Mouse (Mus musculus) E14TG2a.4 (cell line): ENCODE measurements around the gene Ank2.

Source experiments
- H3K27me3 ChIP-seq: 2 replicates; pipeline ENCODE4 v1.6.1; 2014; ENCODE audit warnings: low read length, control low read depth; ENCODE audit not compliant: insufficient read depth
- H3K36me3 ChIP-seq: 2 replicates; pipeline ENCODE4 v1.6.1; 2014; ENCODE audit warnings: low read length, control low read depth; ENCODE audit not compliant: insufficient read depth
- H3K4me1 ChIP-seq: replicated peaks from 2 replicates; pipeline ENCODE4 v1.6.1; 2014; ENCODE audit warnings: low read depth, low read length, control low read depth
- H3K4me3 ChIP-seq: replicated peaks from 2 replicates; pipeline ENCODE4 v1.5.1; 2014; ENCODE audit warnings: mild to moderate bottlenecking, low read length
- H3K9me3 ChIP-seq: 2 replicates; pipeline ENCODE4 v1.6.1; 2014; ENCODE audit warnings: low read length, control low read depth
- CTCF ChIP-seq: conservative IDR thresholded peaks from 2 replicates; pipeline ENCODE4 v1.5.1; 2014; ENCODE audit warnings: low read length
- NANOG ChIP-seq: IDR thresholded peaks from 2 replicates; pipeline ENCODE4 v1.6.1; 2014; ENCODE audit warnings: borderline replicate concordance, low read length, mixed read lengths
- POU5F1 ChIP-seq: IDR thresholded peaks from 2 replicates; pipeline ENCODE4 v1.6.1; 2014; ENCODE audit warnings: low read length, borderline replicate concordance

Ank2 gene

DNA sequence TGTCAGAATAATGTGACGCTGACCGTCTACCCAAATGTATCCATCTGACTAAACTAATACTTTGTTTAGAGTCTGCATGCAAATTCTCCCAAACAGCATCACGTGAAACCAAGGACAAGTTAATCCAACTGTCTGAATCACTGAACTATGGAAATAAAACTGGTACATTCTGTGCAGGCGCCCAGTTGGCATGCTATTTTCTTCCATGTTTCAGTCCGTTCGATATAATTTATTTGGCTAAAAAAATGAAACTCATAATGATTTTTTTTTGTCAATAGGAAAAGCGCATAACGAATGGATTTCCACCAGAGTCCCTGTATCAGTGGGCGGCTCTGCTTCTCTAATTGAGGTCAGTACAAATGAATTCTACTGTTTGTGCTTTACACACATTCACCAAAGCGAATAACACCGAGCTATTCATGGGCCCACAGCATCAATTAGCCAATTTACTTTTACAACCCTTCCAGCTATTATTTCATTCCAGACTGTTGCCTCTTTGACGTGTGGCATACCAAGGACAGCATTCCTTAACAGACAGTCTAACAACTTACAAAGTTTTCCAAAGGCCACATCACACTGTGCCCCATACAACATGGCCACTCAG, 368.9 kb downstream of the Ank2 start:
- TF ChIP-seq POU5F1 = no peak
- no peak for TF ChIP-seq CTCF
- TF ChIP-seq NANOG = no peak
- Histone ChIP-seq H3K4me1 (no peaks in the 10 kb centered on the region), H3K27me3 (no peaks in the 10 kb centered on the region), H3K9me3 (no peaks in the 10 kb centered on the region), H3K4me3 (no peak overlapping the region), H3K36me3 (no peaks in the 10 kb centered on the region)

DNA sequence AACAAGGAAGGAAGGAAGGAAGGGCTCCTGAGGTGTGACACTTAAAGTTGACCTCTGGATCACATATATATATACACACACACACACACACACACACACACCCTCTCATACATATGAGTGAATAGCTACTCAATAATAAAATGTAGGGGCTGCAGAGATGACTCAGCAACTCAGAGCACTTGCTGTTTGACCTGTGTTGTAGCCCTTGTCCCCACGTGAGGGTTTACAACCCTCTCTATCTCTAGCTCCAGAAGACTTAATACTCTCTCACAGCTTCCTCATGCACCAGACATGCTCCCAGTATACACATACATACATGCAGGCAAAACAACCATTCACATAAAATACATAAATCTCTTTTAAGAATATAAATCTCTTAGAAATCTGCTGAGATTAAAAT, 369.4 kb downstream of the Ank2 start:
- H3K9me3 ChIP-seq = no peaks in the 10 kb centered on the region
- TF ChIP-seq CTCF (no peak), POU5F1 (no peak), NANOG (no peak)
- peaks cover 5% of the 10 kb centered on the region for H3K4me1 ChIP-seq
- no peaks in the 10 kb centered on the region for H3K36me3 ChIP-seq
- H3K27me3 ChIP-seq = no peaks in the 10 kb centered on the region
- no peak overlapping the region for H3K4me3 ChIP-seq

DNA sequence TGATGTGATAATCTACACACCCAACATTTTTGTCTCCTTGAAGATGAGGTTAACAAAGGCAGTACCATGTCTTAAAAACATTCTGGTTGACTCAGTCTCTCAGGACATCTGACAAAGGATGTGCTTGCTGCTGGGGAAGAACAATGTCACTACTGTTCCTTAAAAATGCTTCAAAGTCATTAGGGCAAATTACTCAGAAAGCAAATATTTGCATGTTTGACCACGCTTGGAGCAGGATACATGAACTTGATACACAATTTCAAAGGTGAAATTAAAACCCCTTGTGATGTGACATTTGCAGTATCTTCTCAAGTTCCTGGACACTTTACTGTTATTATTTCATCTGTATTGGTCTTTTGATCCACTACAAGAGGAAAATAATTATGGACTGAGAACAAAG, 371.5 kb downstream of the Ank2 start:
- Histone ChIP-seq H3K4me3 (no peak overlapping the region), H3K9me3 (no peaks in the 10 kb centered on the region), H3K27me3 (no peaks in the 10 kb centered on the region), H3K36me3 (no peaks in the 10 kb centered on the region), H3K4me1 (peaks cover 19% of the 10 kb centered on the region)
- no peak for TF ChIP-seq NANOG
- no peak for TF ChIP-seq POU5F1
- TF ChIP-seq CTCF = no peak

DNA sequence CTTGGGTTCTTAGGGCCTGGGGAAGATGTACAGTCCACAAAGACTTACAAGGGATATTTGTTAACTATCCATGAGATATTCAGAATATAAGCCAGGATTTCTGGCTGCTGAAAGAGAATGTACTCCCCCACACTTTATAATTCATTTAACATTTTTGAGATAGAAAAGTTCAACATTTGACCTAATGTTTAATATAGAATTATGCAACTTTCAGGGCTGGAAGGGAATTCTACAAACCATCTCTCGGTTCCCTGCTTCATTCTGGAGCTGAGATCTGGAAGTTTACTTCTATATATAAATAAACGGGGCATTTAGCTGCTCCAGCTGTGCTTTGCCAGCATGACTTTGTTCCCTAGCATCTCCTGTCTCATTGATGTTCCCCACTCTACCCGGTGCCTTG, 372.9 kb downstream of the Ank2 start:
- Histone ChIP-seq H3K9me3 (no peaks in the 10 kb centered on the region), H3K27me3 (no peaks in the 10 kb centered on the region), H3K4me3 (no peak overlapping the region), H3K36me3 (no peaks in the 10 kb centered on the region), H3K4me1 (peaks cover 19% of the 10 kb centered on the region)
- TF ChIP-seq NANOG (no peak), POU5F1 (no peak), CTCF (no peak)

DNA sequence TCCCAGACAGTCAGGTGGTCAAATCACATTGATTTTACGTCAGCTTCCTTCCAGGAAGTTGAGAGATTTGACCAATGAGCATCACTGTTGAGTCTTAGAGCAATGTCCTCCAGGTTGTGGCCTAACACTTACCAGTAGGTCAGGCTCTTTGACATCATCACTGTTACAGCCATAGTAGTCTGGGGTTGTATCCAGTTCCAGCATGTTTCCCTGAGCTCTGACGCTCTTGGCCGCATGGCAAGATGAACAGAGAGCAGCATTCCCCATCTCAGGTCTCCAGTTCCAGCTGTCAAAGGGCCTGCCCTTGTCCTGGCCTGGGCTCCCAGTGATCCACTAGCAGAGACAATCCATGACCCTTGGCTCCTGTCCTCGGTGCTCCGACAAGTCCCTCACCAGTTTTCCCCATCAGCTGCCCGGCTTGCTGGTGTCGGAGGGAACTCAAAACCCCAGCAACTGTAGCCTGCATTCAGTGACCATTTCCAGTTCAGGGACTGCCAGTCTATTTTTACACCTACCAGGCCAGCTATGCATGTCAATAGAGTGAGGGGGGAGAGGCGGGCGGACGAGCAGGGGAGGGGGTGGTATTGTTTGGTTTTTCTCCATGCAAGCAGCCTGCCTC, 374.7 kb downstream of the Ank2 start:
- peak; percentile 39; the same call in 1 of the 2 replicates for TF ChIP-seq POU5F1
- TF ChIP-seq NANOG = no peak
- TF ChIP-seq CTCF = no peak
- Histone ChIP-seq H3K4me3 (no peak overlapping the region), H3K36me3 (no peaks in the 10 kb centered on the region)

DNA sequence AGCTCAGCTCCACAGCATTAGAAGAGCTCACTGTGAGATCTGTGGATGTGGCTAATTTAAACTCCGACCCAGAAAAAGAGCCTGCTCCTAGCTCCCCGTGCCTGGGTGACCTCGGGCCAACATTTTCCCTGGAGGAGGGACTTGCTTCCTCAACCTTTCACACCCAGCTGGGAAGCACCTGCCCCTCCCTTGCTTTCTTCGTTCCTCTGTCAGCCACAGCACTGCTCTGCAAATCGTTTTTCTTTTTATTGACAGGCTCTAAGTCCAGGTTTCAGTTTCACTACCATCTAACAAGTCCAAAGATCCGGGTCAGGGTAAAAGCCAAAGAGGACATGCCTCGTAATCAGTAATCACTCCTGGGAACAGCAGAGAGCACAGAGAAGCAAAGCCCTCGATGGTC, 375.8 kb downstream of the Ank2 start:
- Histone ChIP-seq H3K36me3 (no peaks in the 10 kb centered on the region), H3K4me3 (no peak overlapping the region), H3K4me1 (peaks cover 19% of the 10 kb centered on the region), H3K9me3 (no peaks in the 10 kb centered on the region), H3K27me3 (no peaks in the 10 kb centered on the region)
- TF ChIP-seq CTCF = no peak
- no peak for TF ChIP-seq NANOG
- no peak for TF ChIP-seq POU5F1

More for the DNA sequence above, 374.7 kb downstream of the Ank2 start:
- Histone ChIP-seq H3K27me3 (no peaks in the 10 kb centered on the region), H3K9me3 (no peaks in the 10 kb centered on the region), H3K4me1 (peaks cover 19% of the 10 kb centered on the region)

DNA sequence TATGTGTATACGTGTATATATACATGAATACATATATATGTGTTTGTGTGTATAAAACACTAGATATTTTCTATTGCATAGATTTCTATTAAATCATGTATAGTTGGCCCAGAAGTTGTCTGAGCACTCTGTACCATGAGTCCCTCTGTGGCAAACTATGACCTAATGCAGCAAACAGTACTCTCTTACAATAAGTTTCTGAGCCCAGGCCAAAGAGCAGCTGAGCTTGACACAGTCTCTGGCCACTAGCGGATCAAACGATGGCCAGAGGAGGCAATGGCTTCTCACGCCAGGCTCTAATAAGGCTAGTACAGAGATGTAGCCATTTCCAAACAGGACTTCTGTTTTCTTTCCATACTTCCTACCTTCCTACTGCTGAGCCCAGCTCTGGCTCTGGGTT, 380.4 kb downstream of the Ank2 start:
- Histone ChIP-seq H3K9me3 (no peaks in the 10 kb centered on the region), H3K4me1 (peaks cover 7% of the 10 kb centered on the region)
- TF ChIP-seq CTCF (no peak), POU5F1 (no peak), NANOG (no peak)

DNA sequence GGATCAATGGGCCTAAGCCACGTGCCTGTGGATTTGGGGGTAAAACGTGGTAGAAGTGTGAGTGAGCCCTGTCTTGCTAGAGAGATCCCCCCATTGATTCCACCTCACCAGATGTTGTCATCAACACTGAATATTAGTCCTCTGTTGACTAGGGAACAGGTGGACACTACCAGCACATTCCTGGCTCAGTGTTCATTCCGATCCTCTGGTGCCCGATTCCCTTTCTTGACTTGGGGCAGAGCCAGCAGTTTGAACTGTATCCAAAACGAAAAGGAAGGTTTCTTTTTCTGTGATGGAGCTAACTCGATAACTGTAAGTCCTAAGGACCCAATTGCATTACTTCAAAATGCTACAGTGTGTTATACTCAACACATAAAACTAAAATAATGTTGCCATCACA, 382.9 kb downstream of the Ank2 start:
- TF ChIP-seq POU5F1 (no peak), NANOG (no peak), CTCF (no peak)
- H3K36me3 ChIP-seq = no peaks in the 10 kb centered on the region
- H3K4me3 ChIP-seq = no peak overlapping the region
- H3K27me3 ChIP-seq = no peaks in the 10 kb centered on the region
- H3K4me1 ChIP-seq = no peaks in the 10 kb centered on the region
- no peaks in the 10 kb centered on the region for H3K9me3 ChIP-seq

More for the DNA sequence above, 380.4 kb downstream of the Ank2 start:
- H3K4me3 ChIP-seq = no peak overlapping the region
- no peaks in the 10 kb centered on the region for H3K27me3 ChIP-seq
- no peaks in the 10 kb centered on the region for H3K36me3 ChIP-seq

DNA sequence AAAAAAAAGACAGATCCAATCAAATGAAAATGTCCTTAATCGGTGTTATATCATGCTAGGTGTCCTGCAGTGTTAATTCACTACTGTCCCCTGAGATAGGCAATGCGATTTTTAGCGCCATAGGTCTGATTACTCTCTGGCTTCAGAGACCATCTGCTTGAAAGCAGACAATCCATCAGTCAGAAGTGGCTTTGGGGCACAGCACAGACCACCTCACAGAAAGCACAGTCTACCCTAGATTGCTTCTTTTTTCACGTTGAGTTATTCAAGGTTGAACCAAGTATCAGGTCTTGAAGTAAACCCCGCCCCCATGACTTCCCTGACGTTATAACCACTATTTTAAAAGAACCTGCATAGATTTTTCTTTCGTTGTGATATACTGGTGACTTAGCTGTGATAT, 385.9 kb downstream of the Ank2 start:
- no peaks in the 10 kb centered on the region for H3K9me3 ChIP-seq
- no peak overlapping the region for H3K4me3 ChIP-seq
- TF ChIP-seq POU5F1 (no peak), NANOG (no peak), CTCF (no peak)
- H3K4me1 ChIP-seq = no peaks in the 10 kb centered on the region
- no peaks in the 10 kb centered on the region for H3K36me3 ChIP-seq
- H3K27me3 ChIP-seq = no peaks in the 10 kb centered on the region

DNA sequence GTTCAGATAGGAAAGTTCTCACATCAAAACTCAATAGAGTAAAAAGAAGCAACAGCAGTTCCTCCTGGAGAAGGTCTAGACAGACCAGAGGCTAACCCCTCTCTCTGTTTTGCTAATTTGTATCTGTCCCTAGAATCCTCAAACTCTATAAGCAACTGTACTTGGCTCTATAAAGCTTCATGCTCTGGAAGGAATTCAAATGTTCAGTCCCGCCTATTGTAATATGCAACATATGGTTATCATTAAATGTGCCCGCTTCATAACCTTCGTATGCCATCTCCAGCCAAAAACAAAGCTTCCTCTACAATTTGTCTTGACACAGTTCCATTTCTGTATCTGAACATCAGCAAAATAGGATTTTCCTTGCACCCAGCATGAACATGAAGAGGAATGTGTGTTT, 389.7 kb downstream of the Ank2 start:
- Histone ChIP-seq H3K27me3 (no peaks in the 10 kb centered on the region), H3K4me1 (no peaks in the 10 kb centered on the region), H3K36me3 (no peaks in the 10 kb centered on the region), H3K9me3 (no peaks in the 10 kb centered on the region), H3K4me3 (no peak overlapping the region)
- TF ChIP-seq POU5F1 (no peak), NANOG (no peak), CTCF (no peak)
